Mouse (Mus musculus) forebrain, postnatal 0 days (tissue): ENCODE measurements at regions not wholly inside any gene's neighbourhood (a gene's known extent, or its start where the extent isn't known, plus 50 kb on each side); places are given as distances from the start of the nearest gene placed in this dataset.

Experiments
- ATAC-seq: fragments of 200-750 bp; cut with Nextera tagmentation; 2 replicates; pipeline ENCODE4 v1.8.0; 2017; ENCODE audit warnings: mild to moderate bottlenecking, moderate library complexity
- DNase-seq: peaks from one replicate; pipeline ENCODE4 v3.0.0-alpha.2; 2015
- H3K27ac ChIP-seq: fragments of 300-500 bp; sonication (generic); 2 replicates; pipeline ENCODE4 v1.5.1; 2014; ENCODE audit warnings: low read depth, mild to moderate bottlenecking, antibody characterized with exemption, low read length, moderate library complexity, mixed read lengths
- H3K27me3 ChIP-seq: fragments of 300-500 bp; sonication (generic); 2 replicates; pipeline ENCODE4 v1.6.1; 2014; ENCODE audit warnings: mild to moderate bottlenecking, low read length, mixed read lengths; ENCODE audit not compliant: insufficient read depth
- H3K36me3 ChIP-seq: fragments of 300-500 bp; sonication (generic); 2 replicates; pipeline ENCODE4 v1.6.1; 2014; ENCODE audit warnings: mild to moderate bottlenecking, moderate library complexity; ENCODE audit not compliant: insufficient read depth
- H3K4me1 ChIP-seq: fragments of 300-500 bp; sonication (generic); 2 replicates; pipeline ENCODE4 v1.6.1; 2014; ENCODE audit warnings: antibody characterized with exemption; ENCODE audit not compliant: insufficient read depth
- H3K4me2 ChIP-seq: fragments of 300-500 bp; sonication (generic); 2 replicates; pipeline ENCODE4 v1.6.1; 2014; ENCODE audit warnings: low read depth, mild to moderate bottlenecking, moderate library complexity
- H3K4me3 ChIP-seq: fragments of 300-500 bp; sonication (generic); 2 replicates; pipeline ENCODE4 v1.5.1; 2014; ENCODE audit warnings: low read depth, low read length, mixed read lengths
- H3K9ac ChIP-seq: fragments of 300-500 bp; sonication (generic); 2 replicates; pipeline ENCODE4 v1.6.1; 2014; ENCODE audit warnings: mild to moderate bottlenecking
- H3K9me3 ChIP-seq: fragments of 300-500 bp; sonication (generic); 2 replicates; pipeline ENCODE4 v1.6.1; 2016; ENCODE audit warnings: low read length
- CTCF ChIP-seq: sonication (generic); IDR thresholded peaks from 2 replicates; pipeline ENCODE4 v1.5.1; 2016; ENCODE audit warnings: antibody characterized with exemption, control low read depth, low read depth
- WGBS: fragments of 180-500 bp; shearing (Covaris S2); extraction: QIAGEN DNeasy Blood & Tissue Kit; methylation state at CpG from one replicate; pipeline ENCODE4 v1.1.7; 2014; 5-methylcytosine and 5-hydroxymethylcytosine counted together

DNA sequence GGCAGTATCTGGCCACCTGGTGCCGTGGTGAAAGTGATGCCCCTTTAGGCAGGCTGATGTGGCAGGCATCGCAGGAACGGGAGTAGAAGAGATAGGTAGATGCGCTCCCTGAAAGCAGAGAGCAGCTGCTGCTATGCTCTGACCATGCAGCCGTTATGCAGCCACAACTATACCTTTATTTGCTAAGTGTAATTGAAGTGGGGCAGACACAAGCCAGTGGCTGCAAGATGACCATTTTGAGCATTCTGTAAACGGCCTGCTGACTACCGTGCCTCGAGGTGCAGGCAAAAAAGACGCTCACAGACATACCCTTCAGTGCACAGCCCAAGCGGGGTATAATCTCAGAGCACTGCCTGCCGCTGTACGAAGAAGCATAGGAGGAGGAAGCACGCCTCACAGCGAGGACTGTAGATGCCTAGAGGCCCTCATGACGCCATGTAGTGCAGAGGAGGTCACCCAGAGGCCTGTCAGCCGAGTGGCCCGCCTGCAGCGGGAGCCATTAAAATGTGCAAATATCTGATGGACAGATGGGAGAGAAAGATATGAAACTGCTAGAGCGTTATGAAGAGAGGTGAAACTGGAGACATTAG is 170.9 kb downstream of the Spata18 start:
- H3K4me3 ChIP-seq, result no peak overlapping the region
- no peaks in the 10 kb centered on the region for H3K4me1 ChIP-seq
- no peak overlapping the region for H3K9ac ChIP-seq
- no peaks in the 10 kb centered on the region for H3K36me3 ChIP-seq
- no peaks in the 10 kb centered on the region for H3K9me3 ChIP-seq
- ATAC-seq, result no peak
- no peak for TF ChIP-seq CTCF
- 83% methylated on average over 19 of the region's 19 CpGs for WGBS
- H3K27ac ChIP-seq, result no peak overlapping the region
- H3K4me2 ChIP-seq, result no peak overlapping the region
- DNase-seq, result no peak
- no peaks in the 10 kb centered on the region for H3K27me3 ChIP-seq

DNA sequence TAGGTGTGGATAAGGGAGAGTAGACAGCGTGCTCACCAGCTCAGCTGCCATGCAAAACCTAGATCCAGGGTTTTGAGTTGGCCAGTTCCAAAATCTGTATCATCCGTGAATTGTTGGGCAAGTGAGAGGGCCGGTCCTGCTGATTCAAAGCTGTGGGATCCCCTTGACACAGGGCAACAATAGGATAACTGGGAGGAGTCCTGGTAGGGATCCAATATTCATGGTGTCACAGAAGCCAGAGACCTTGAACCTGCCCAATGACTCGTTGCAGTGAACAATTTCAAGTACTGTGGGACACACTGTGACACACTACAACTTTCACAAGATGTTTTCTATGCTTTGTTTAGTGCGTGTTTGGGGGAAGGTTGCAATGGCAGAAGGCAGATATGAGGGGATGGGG is 172.2 kb downstream of the Spata18 start:
- TF ChIP-seq CTCF, result no peak
- DNase-seq (no peak), ATAC-seq (no peak)
- Histone ChIP-seq H3K36me3 (no peaks in the 10 kb centered on the region), H3K4me3 (no peak overlapping the region), H3K9me3 (no peaks in the 10 kb centered on the region), H3K4me1 (no peaks in the 10 kb centered on the region), H3K4me2 (no peak overlapping the region), H3K27me3 (no peaks in the 10 kb centered on the region), H3K27ac (no peak overlapping the region), H3K9ac (no peak overlapping the region)
- 89% methylated on average over 5 of the region's 5 CpGs for WGBS

DNA sequence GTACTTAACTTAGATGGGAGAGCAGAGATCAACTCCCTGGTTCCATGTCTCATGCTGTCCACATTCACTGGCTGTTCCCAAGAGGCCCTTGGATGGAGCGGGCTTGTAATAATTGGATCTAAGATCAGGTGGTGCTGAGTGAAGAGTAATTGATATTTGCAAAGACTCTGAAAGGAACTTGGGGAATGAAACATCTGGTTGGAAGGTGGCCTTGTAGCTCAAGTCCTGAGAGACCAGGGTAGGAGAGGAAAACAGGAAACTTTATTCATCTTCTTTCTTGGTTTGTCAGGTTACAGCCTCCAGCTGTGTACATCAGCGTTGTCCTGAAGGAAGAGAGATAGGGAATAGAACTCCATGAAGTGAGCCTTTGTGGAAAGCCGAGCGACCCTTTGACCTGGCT is 175.8 kb downstream of the Spata18 start:
- WGBS, result 84% methylated on average over 4 of the region's 4 CpGs
- Histone ChIP-seq H3K27me3 (no peaks in the 10 kb centered on the region), H3K4me2 (no peak overlapping the region), H3K4me3 (no peak overlapping the region), H3K4me1 (no peaks in the 10 kb centered on the region), H3K36me3 (no peaks in the 10 kb centered on the region), H3K9ac (no peak overlapping the region), H3K27ac (no peak overlapping the region), H3K9me3 (no peaks in the 10 kb centered on the region)
- ATAC-seq (no peak), DNase-seq (no peak)
- TF ChIP-seq CTCF, result no peak

DNA sequence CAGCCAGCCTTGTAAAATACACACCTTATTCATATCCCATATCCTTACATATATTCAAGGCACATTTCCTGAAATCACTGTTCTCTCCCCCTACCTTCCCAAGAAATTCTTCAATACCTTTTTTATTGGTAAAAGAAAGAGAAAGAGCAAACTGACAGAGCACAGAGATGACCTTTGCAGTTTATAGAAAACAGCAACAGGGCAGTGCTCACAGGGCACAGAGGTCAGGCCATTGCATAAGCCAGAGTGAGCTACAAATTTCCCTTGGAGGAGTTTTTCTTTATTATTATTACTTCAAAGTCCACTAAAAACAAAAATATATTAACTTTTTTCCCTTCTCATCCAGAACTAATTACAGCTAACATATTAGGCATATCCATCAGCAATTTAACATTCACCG is 182.5 kb downstream of the Spata18 start:
- Histone ChIP-seq H3K4me3 (no peak overlapping the region), H3K36me3 (no peaks in the 10 kb centered on the region), H3K27me3 (no peaks in the 10 kb centered on the region), H3K4me2 (no peak overlapping the region), H3K9me3 (no peaks in the 10 kb centered on the region), H3K9ac (no peak overlapping the region), H3K27ac (no peak overlapping the region), H3K4me1 (no peaks in the 10 kb centered on the region)
- ATAC-seq (no peak), DNase-seq (no peak)
- WGBS, result 78% methylated on average over 1 of the region's 1 CpGs
- no peak for TF ChIP-seq CTCF

DNA sequence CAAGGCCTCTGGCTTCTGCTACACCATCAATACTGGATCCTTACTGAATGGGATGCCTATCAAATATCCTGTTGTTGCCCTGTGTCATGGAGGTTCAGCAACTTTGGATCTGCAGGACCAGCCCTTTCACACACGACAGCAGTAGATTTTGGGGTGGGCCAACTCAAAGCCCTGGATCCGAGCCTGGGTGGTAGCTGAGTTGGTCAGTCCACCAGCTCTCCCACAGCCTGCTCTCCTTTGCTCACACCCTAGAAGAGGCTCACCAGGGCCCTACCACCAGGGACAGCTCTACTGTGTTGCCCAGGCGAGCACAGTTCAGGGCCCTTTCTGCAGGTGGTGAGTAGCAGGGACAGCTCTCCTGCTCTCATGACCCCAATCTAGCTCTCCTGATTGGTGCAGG is 192.6 kb downstream of the Spata18 start:
- 84% methylated on average over 3 of the region's 3 CpGs for WGBS
- DNase-seq, result no peak
- H3K4me1 ChIP-seq, result peaks cover 6% of the 10 kb centered on the region; the same call in 1 of the 2 replicates
- no peak for TF ChIP-seq CTCF
- no peak overlapping the region for H3K27ac ChIP-seq
- no peaks in the 10 kb centered on the region for H3K9me3 ChIP-seq
- no peak overlapping the region for H3K9ac ChIP-seq
- H3K36me3 ChIP-seq, result no peaks in the 10 kb centered on the region
- H3K4me3 ChIP-seq, result no peak overlapping the region
- no peak for ATAC-seq
- H3K27me3 ChIP-seq, result no peaks in the 10 kb centered on the region
- no peak overlapping the region for H3K4me2 ChIP-seq

DNA sequence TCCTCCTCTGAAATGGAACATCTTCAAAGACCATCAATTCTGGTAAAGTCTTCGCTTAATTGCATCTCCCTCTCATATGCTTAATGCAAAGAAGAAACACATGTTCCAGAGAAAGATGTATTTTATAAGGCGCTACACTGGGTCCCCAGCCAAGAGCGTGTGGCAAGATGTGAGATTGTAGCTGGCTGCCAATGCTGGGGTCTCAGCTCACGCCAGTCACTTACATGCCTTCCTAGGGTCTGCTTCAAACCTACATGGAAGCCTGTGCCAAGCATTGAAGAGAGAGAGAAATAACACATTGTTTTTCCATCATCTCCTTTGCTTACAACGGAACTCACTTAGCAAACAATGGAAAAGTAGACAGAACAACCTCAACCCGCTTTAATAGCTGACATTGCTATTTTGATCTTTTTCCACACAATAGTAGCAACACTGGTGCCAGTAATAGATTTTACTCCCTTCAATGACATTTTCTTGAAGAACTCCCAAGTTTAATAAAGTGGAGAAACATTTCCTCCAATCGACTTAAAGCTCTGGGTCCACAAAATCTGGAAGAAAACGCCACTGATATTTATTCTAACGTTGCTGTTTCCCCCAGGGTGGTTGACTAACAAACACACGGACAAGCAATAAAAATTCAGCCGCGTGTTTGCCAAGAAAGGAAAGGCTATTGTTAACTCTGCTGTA is 195.1 kb downstream of the Spata18 start:
- WGBS, result 52% methylated on average over 12 of the region's 12 CpGs
- no peak overlapping the region for H3K27ac ChIP-seq
- H3K9ac ChIP-seq, result no peak overlapping the region
- no peak overlapping the region for H3K4me2 ChIP-seq
- peaks cover 6% of the 10 kb centered on the region; the same call in 1 of the 2 replicates for H3K4me1 ChIP-seq
- DNase-seq, result peak; percentile 11
- TF ChIP-seq CTCF, result no peak
- H3K36me3 ChIP-seq, result no peaks in the 10 kb centered on the region
- H3K4me3 ChIP-seq, result no peak overlapping the region
- H3K9me3 ChIP-seq, result no peaks in the 10 kb centered on the region
- ATAC-seq, result no peak
- H3K27me3 ChIP-seq, result no peaks in the 10 kb centered on the region

DNA sequence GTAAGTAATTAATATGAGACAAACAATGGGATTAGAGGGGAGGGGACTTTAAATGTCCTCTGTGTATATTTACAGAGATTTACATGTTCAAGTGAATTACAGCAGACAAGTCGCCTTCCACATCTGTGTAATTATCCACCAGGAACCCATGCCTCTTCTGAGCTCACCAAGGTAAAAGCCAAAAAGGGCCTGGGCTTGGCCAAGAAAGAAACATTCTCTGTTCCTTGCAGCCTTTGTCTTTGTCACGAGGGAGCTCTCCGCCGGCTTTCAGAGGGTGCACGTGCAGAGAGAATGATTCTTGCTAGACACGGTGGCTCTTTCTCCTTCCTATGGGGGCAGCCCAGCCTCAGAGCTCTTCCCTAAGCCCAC is 195.6 kb downstream of the Spata18 start:
- Histone ChIP-seq H3K4me2 (no peak overlapping the region), H3K9me3 (no peaks in the 10 kb centered on the region), H3K9ac (no peak overlapping the region), H3K36me3 (no peaks in the 10 kb centered on the region), H3K27ac (no peak overlapping the region), H3K4me3 (no peak overlapping the region), H3K27me3 (no peaks in the 10 kb centered on the region), H3K4me1 (peaks cover 6% of the 10 kb centered on the region; the same call in 1 of the 2 replicates)
- WGBS, result 45% methylated on average over 6 of the region's 6 CpGs
- TF ChIP-seq CTCF, result no peak
- DNase-seq (peak; percentile 15), ATAC-seq (peak; percentile 27; the same call in 1 of the 2 replicates)
